Mouse (Mus musculus): ENCODE results near the gene Wdr95.

Gene Wdr95

DNA sequence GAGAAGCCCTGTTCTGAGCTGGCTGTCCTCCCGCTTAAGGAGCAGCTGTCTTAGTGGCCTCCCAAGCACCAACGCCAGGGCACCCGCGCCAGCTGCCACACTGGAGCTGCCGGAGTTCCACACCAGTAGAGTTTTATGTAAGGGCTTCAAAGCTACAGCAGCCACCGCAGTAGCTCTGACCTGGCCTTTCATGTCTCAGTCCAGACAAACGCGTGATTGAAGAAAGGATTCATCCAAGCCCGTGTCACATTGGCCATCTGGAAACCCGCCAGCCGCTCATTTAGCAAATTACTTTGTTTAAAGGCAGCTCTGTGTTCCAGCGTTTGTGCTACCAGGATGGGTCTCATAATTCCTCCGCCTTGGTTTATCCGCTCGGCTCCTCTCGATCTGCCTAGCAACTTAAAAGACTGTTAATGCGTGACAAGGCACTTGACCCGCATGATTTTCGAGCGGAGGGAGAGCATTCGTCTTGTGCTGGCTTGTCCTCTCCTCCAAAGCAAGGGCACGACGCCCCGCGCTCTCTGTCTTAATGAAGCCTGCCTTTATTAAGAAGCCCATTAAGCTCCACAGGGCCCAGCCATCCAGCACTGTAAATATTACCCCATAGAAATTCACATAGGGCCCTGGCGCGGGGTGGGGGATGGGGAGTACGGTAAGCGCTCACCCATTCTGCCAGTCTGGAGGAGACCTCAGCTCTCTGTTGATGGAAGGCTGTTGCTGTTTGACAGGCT, at the start of gene Wdr95:
Wdr95 (plus strand) TSS at position 681 of the 731 bp plus-strand sequence.
- peak; percentile 42 for DNase-seq (ENCODE audit: low read depth, low spot score)

DNA sequence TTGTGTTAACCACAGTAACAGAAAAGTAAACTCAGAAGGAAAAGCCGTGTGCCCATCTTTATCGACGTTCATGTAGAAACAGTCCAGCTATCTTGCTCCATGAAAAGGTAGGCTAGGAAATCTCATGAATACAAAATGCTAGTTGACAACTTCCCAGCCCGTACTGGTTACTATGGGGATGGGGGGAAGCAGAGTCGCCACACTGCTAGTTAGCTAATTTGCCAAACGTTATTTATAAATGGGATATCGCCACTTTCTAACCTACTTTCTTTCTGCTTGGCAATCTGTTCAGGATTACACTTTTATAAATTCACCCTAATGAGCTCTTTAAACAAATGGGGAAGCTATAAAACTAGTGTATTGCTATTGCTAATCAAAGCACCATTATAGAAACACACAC, 46.6 kb upstream of the Wdr95 start:
- no peak for DNase-seq (ENCODE audit: low read depth, low spot score)

DNA sequence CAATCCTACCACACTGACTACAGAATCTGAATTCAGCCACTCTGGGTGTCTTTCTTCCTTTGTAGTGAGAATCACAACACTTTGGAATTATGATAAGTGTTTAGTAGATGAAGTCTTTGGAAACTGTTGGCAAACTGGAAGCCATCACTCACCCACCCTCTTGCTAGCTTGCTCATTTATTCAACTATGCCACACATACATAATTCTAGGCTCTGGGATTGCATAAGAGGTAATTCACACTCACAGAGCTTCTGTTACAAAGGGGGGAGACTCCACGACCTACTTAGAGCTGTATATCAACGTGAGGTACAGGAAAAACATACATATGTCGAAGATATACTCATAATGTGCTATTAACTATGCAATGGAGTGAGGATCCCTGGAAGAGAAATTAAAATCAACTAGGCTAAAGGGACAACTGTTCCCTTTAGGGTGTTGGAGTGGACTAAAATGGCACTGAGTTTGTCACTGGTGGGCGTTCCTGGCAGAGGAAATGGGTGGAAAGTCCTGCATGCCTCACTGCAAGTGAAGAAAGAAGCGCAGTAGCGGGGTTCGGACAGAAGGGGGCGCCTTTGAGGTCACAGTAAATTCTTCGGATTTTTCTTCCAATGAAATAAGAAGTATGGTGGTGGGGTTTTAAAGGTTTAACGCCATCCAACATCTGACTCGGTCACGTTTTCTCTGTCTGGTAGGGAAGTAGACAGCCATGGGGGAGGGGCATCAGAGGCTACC, 45.0 kb upstream of the Wdr95 start:
- DNase-seq (ENCODE audit: low read depth, low spot score): peak; percentile 84

DNA sequence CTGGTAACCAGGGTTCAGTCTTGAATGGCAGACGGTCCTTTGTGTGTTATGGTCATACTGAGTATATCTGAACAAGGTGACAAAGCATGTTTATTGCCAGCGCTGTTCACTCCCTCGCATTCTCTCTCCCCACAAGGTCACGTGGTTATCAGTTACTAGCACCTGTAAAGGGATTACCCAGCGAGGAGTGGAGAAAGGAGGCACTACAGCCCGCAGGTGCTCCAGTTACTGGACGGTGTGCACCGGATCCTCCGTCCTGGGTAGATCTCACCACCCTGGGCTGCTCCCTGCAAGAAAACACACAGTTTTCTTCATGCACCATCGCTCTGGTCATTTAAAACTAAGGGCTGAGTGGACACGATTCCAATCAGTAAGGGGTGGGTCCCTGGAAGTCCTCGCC, 44.2 kb upstream of the Wdr95 start:
- no peak for DNase-seq (ENCODE audit: low read depth, low spot score)

DNA sequence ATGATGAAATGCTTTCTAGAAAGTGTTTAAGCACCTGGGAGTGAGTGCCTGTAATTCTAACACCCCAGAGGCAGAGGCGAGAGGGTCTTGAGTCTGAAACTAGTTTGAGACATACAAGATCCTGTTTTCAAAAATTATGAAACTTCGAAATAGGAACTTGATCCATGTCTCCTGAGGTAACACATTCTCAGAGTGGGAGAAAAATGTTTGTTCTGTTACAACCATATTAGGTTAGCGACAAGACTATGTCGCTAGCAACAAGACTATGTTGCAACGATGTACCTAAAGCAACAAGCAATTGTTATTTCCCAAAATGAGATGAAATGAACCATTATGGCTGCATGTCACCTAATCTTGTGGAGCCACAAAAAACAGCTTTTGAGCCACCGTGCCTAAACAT, 43.0 kb upstream of the Wdr95 start:
- DNase-seq (ENCODE audit: low read depth, low spot score): no peak

DNA sequence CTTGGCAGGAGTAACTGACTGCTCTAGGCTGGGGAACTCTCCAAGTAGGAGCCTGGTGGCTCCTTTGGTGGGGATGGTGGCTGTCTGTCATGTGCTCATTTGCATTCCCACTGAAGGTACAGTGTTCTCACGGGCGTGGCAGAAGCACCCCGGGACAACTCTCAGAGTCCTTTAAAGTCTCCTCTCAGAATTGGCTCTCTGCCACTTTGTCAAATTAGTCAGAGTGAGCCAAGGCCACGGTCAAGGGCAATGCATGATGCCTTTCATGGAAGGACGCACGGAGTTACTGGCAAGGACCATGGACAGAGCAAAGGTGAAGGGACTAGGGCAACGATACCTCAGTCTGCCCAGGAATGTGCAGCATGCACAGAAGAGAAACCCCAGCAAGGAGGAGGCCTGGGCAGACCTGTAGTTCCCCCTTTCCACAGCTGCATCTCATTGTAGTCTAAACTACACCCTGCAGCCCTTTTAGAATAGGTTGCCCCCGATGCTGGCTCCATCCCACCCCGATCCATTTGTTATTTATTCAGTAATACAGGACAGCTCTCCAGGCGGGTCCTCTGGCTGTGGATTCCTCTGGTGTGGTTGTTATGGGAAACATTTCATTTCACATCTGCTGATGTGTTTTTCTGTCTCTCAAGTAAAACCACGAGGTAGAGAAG, 40.0 kb upstream of the Wdr95 start:
- peak; percentile 91 for DNase-seq (ENCODE audit: low read depth, low spot score)

DNA sequence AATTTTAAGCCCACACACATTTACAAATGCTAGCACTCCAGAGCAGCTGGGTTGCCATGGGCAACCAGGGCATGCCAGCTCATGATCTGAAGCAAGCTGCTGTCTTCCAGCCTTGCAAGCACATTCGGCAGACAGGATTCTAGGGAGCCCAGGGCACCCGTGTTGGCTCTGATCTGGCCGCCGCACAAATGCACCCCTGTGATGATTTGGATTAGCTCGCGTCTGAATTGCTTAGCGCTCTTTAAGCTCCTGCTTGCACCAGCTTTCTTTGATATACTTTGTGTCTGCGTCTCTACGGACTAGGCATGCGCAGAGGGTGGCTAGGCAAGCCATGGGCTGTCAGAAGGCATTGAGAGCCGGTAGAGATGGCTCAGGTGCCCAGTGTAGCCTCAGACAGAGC, 39.3 kb upstream of the Wdr95 start:
- DNase-seq (ENCODE audit: low read depth, low spot score): peak; percentile 21

DNA sequence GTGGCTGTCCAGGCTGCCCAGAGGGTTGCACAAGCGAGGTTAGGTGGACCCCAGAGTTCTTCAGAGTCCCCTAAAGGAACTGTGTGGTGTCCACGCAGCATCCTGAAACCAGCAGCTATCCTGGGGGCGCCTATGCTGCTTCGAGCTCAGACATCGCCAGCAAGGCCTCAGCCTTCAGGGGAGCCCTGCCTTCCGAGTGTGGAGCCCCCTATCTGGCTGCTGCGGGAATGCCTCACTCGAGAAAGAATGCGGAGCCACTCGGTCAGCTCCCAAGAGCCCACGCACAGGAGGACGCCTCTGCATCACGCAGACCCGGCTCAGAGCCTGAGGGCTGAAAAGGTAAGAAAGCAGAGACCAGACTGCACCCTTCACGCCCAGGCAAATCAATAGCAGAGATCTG, 38.2 kb upstream of the Wdr95 start:
- peak; percentile 34 for DNase-seq (ENCODE audit: low read depth, low spot score)

DNA sequence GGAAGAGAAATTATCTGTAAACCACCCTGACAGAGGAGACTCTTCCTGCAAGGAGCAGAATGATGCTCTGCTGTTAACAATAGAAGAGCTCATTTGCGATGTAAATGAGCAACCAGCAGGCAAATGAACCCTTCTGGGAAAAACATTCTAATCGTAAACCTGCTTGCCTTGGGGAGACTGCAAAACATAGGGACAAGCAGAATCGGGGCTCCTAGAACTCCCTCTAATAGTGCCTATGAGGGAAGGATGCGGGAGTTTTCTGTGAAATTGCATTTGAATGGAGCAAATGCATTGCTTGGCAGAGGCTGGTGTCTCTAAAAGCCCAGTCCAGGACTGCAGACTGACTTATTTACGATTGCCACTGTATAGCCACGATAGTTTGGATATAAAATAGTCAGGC, 32.8 kb upstream of the Wdr95 start:
- DNase-seq (ENCODE audit: low read depth, low spot score): no peak

DNA sequence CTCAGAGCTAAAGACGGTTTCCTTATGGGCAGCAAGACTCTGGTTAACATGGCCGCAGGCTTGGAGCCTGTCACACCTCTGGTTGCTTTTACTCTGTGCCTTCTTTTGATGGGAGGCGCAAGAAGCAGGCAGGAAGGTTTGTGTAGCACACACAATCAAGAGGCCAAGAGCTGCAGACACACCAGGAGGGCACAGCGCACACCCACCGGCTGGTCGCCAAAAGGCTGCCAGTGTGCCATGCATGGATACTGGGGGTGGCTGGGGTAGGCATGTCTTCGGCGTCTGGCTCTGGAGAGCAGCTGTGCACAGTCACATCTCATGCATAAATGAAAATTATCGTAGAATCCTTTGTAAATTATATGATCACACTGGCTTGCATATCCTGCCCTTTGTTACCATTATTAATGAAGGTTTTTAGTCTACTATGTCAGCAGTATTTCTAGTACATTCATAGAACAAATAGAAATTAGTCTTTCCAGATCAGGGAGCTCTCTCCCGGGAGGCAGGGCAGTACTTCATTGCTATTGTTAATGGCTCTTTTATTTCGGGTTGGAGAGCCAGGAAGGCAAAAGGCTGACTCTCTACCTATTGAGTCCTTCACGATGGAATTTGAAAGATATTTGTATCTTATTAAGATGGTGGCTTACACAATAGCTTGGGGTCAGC, 31.9 kb upstream of the Wdr95 start:
- DNase-seq (ENCODE audit: low read depth, low spot score): no peak

DNA sequence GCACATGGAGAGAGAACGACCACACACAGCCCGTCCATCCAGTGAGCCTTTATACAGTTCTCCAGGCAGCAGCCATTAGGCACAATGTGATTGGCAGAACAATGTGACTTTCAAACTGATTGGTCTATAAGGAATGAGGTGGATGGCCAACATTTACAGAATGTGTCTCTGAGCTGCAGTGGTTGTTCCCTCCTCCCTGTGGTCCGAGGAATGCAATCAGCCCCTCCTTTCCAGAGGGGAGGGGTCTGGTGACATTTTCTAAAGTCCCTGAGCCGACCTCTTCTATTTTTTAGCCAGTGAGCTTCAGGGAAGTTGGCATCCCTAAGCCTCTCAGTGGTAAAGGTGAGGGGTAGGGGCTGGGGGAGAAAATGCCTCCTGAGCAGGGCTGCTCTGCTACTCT, 28.5 kb upstream of the Wdr95 start:
- DNase-seq (ENCODE audit: low read depth, low spot score): peak; percentile 51

DNA sequence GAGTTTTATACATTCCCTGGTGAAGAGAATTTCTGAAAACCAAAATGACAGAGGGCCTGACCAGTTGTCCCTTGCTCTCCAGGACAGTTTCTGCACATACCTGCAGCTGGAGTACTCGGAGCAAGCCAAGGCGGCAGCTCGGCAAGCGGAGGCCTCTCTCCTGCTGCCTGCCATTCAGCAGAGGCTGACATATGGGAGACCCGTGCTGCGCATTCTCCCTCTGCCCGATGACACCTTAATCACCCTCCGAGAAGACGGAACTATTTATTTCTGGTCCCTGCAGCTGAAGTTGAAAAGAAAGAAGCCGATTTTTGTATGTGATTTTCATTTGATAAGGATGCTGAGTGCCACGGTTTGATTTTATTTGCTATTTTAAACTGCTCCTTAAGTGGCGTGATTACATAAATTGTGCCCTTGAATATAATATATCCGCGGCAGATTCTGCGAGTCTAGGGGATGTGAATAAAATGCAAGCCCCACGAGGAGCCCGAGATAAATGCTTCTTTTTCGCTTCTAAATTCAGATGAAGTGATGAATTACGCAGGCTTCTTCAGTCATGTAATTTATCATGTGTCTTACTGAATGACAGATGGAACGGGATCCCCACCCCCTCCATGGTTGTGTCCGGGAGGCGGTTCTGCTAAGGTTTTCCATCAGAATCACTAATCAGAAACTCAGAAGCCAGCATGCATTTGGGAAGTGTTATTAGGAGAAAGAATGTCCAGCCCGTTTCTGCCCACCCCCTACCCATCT, 24.9 kb upstream of the Wdr95 start:
- no peak for DNase-seq (ENCODE audit: low read depth, low spot score)

DNA sequence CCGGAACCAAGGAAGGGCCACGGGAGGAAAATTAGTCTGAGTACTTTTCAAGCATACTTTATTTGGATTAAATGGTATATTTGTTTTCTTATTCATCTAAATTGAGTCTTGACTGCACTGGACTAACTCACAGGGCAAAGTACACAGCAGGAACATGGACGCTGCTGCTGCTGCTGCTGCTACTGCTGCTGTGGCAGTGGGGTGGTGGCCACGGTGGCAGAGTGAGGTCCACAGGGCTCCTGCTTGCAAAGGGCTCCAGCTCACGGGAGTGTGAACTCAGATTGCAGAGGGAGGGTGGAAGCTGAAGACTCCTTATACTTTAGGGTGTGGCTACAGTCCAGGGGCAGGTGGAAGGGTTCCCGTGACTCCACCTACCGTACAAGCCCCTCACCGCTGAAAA, 23.5 kb upstream of the Wdr95 start:
- DNase-seq (ENCODE audit: low read depth, low spot score): no peak

DNA sequence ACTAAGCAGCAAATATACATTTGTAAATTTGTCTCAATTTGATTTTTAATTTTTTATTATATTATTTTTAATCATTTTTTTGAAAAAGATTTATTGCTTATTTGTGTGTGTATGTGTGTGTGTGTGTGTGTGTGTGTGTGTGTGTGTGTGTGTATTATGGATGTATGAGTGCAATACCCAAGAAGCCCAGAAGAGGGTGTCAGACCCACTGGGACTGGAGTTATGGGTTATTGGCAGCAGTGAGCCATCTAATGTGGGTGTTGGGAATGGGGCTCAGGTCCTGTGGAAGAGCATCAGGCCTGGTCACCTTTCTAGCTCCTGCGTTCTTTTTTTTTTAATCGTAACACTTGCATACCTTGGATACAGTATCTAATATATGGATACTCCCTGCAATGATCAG, 22.4 kb upstream of the Wdr95 start:
- DNase-seq (ENCODE audit: low read depth, low spot score): peak; percentile 51

DNA sequence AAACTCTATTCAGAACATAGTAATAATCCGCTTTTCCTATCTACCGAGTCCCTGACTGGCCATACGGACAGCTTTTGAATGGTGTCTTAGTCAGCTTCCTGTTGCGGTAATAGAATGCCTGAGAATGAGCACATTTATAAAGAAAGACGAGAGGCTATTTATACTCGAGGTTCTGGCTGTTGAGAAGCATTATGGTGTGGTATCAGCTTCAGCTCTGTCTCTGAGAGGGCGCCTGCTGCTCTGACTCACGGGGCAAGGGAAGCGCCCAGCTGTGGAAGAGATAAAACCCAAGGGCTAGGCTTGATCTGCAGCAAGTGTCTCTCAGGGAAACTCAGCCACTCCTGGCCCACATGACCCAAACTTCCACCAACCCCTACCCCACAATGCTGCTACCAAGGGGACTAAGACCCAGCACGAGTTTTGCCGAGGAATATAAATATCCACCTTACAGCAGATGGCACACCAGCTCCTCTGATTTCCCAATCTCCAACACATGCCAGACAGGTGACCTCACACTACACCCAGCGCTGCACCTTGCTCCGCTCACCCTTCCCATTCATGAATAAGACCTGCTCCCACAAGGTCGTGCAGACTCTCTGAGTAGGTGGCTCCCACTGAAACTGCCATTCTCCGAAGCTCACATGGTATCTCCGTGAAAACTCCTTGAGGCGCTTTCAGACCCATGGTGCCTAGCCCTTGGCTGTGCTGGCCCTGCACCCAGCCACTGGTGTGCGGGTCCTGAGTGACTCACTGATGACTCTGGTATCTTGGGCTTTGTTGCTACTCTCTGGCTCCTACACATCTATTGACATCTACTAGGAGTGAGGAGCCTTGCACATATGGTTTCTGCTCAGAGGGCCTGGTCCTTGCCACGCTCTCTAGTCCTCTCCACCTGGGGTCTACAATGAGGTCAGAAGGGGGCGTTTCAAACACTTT, 20.1 kb upstream of the Wdr95 start:
- no peak for DNase-seq (ENCODE audit: low read depth, low spot score)

DNA sequence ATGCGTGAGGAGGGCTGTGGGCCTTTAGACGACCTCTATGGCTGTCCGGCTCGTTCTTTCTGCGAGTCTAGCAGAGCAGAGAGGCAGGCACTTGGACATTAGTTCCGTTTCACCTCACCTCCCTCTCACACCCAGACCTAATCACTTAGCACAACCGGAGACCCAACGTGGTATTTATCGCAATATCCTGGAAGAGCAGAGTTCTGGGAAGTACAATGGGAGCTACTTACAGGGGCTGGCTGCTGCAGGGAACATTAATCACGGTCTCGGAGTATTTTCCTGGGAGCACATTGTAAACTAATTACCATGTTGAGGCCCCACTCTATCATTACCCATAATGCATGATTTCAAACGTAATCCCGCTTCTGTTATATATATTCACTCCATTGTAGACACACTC, 18.2 kb upstream of the Wdr95 start:
- no peak for DNase-seq (ENCODE audit: low read depth, low spot score)

DNA sequence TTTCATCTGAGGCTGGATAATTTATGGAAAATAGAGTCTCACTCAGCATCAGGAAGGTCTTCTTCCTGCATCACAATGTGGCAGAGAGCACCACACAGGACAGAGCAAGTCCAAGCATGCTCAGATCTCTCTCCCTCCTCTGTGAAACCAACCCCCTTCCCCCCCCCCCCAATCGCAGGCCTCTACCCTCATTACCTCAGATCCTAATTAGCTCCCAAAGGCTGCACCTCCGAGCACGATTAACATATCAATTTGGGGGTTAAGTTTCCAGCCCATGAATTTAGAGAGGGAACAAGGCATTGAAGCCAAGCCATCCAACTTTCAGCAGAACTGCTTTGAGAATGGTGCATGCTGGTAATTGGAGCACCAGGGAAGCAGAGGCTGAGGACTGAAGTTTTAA, 15.8 kb upstream of the Wdr95 start:
- DNase-seq (ENCODE audit: low read depth, low spot score): no peak

DNA sequence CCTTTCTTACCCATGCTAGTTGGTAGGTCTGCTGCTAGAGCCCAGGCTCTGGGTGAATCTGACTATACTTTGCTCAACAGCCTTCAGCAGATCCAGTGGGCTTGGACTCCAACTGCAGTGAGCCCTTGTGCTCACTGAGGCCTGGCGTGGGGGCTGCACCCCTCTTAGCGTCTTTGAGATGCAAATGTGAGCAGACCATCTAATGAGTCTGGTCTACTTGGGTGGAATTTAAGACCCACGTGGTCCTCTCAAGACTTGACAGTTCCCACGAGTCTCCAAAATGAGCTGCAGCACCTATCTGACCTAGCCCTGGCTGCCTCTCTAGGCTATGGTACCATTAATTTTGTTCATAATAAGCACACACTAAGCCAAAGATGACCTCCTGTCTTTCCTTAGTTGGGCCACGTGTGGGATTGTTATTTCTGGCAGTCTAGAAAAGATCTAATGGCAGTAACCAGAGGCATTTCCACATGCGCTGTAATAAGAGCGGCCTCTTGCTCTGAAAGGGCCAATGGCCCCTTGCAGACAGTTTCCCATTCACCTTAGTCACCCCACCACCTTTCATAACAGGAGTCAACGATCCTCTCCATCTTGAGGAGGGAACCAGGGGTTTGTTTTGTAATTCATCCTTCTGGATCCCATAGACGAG, 14.9 kb upstream of the Wdr95 start:
- DNase-seq (ENCODE audit: low read depth, low spot score): peak; percentile 14

DNA sequence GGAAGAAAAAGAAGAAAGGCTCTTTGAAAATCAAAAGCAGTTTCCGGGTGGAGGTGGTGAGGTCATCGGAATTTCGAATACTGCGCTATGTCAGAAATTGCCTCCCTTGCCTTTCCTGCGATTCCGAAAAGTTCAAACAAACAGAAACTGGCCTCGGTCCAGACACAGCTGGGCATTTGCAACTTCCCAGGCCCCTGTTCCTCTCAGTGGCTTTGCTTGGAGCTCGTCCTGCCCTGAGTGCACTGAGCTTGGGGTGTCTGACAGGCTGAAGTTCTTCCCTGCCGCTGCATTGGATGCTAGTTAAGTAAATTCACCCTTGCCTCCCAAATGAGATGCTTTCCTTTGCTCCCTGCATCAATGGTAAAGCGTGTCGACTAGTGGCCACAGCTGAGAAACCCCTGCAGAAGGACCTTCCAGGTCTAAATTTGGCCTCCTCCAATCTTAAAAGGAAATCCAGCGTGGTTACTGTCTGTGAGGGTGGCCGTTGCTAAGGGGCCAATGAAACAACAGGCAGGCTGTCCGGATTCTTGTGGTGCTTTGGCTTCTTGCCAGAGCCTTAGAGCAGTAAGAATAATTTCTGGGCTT, 14.3 kb upstream of the Wdr95 start:
- DNase-seq (ENCODE audit: low read depth, low spot score): peak; percentile 13

DNA sequence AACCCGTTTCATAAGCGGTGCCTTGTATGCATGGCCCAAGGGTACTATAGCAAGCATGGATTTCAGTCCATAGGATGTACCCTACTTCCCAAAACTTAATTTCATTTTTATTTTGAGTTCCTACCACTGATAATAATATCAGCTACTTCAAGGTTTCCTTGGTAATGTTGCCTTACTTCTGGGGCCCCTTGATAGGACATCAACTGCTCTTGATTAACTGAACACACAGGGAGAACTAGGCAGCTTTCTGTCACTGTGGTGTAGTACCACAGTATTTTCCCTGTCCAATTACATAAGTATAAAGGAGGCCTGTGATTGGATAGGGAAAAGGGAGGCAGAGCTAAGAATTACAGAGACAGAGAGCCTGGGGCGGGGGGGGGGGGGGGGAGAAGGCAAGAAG, 13.6 kb upstream of the Wdr95 start:
- no peak for DNase-seq (ENCODE audit: low read depth, low spot score)
